Mouse (Mus musculus) retina, adult 2 months (tissue): ENCODE measurements at regions not wholly inside any gene's neighbourhood (a gene's known extent, or its start where the extent isn't known, plus 50 kb on each side); places are given as distances from the start of the nearest gene placed in this dataset.

Experiments used
- DNase-seq: peaks from one replicate; pipeline ENCODE4 v3.0.0-alpha.2; 2012; ENCODE audit warnings: low read depth, low spot score

- DNase-seq, result no peak
Measured at GRCm38 (mm10) chr3:77051884-77052283, 977.8 kb downstream of the Fstl5 start.

GRCm38 (mm10) chr3:77075055-77075454, 1001.0 kb downstream of the Fstl5 start:
- no peak for DNase-seq

- no peak for DNase-seq
Measured at GRCm38 (mm10) chr3:77091812-77092211, 1017.7 kb downstream of the Fstl5 start.

GRCm38 (mm10) chr3:77112969-77113368, 1038.9 kb downstream of the Fstl5 start:
- DNase-seq, result no peak

GRCm38 (mm10) chr3:77120581-77120980, 1046.5 kb downstream of the Fstl5 start:
- no peak for DNase-seq

GRCm38 (mm10) chr3:77151636-77152035, 1077.6 kb downstream of the Fstl5 start:
- DNase-seq, result no peak

- DNase-seq, result no peak
Measured at GRCm38 (mm10) chr3:77197828-77198227, 1123.8 kb downstream of the Fstl5 start.

GRCm38 (mm10) chr3:77198265-77198664, 1124.2 kb downstream of the Fstl5 start:
- peak; percentile 13 for DNase-seq

- no peak for DNase-seq
Measured at GRCm38 (mm10) chr3:77226007-77226406, 1151.9 kb downstream of the Fstl5 start.
